21 mouse cellular contexts compared by ENCODE assay signal in the genomic region with DNA sequence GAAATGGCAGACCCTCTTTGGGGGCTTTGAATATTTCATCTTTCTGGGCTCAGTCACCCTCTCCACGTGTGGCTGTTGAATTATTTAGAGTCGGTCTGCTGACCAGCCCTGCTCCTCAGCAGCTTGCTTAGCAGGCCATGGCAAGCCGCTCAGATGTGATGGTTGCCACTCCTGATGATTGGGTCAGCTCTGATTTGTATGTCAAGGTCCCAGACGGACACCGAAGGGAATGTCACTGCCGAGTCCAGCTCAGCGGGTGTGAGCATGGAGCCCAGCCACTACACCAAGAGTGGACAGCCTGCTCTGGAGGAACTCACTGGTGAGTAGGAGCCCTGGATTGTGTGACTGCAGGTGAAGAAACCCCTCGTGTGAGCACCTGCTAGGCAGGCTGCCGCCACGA.
A peak's percentile ranks its signal among the peaks of the same experiment; 100 is the strongest.
DNase-seq lines count a peak whose midpoint lies in the region; ATAC-seq and TF ChIP-seq lines count a peak whose summit lies in the region.
"Had no signal": no experiment of that assay in that cellular context is flagged by ENCODE, and none has a peak within 500 bp of the region (broad histone marks: within the 10 kb centered on the region; RNA-seq: fewer than 3 reads in every experiment).

No protein-coding gene starts in this region.

- no peak overlapping the region for H3K4me2 ChIP-seq in midbrain, embryonic 12.5 days (replicated peaks)
- H3K4me2 ChIP-seq in midbrain, postnatal 0 days (ENCODE audit: low read depth, low read length, poor library complexity, severe bottlenecking) = no peak overlapping the region
- H3K4me2 ChIP-seq in liver, embryonic 15.5 days = peak overlapping the region; percentile 13
- H3K4me2 ChIP-seq in midbrain, embryonic 15.5 days = no peak overlapping the region
- H3K4me2 ChIP-seq: embryonic facial prominence, embryonic 13.5 days; forebrain, embryonic 13.5 days; heart, embryonic 12.5 days; hindbrain, embryonic 12.5 days had no signal

- H3K27me3 ChIP-seq in midbrain, embryonic 12.5 days = no peaks in the 10 kb centered on the region
- no peaks in the 10 kb centered on the region for H3K27me3 ChIP-seq in midbrain, postnatal 0 days (ENCODE audit: insufficient read depth, low read length)
- no peaks in the 10 kb centered on the region for H3K27me3 ChIP-seq in liver, embryonic 15.5 days
- H3K27me3 ChIP-seq in midbrain, embryonic 15.5 days (replicated peaks) = no peaks in the 10 kb centered on the region
- H3K27me3 ChIP-seq: heart, embryonic 12.5 days; hindbrain, embryonic 12.5 days; Patski had no signal

- H3K9me3 ChIP-seq in midbrain, embryonic 12.5 days = no peaks in the 10 kb centered on the region
- no peaks in the 10 kb centered on the region for H3K9me3 ChIP-seq in midbrain, postnatal 0 days (ENCODE audit: low read length)
- no peaks in the 10 kb centered on the region for H3K9me3 ChIP-seq in liver, embryonic 15.5 days (replicated peaks)
- H3K9me3 ChIP-seq in midbrain, embryonic 15.5 days = no peaks in the 10 kb centered on the region
- H3K9me3 ChIP-seq: embryonic facial prominence, embryonic 13.5 days; forebrain, embryonic 13.5 days; heart, embryonic 12.5 days; hindbrain, embryonic 12.5 days had no signal

- TF ChIP-seq CTCF in midbrain, postnatal 0 days (IDR thresholded peaks at IDR 0.05) = no peak

- intact Hi-C loops in heart, postnatal 10 days (cut with DNase I) = no loop called here

- 80% methylated on average over 10 of the region's 10 CpGs for WGBS in midbrain, embryonic 12.5 days
- 71% methylated on average over 10 of the region's 10 CpGs for WGBS in midbrain, postnatal 0 days
- 64% methylated on average over 10 of the region's 10 CpGs for WGBS in liver, embryonic 15.5 days (ENCODE audit: insufficient replicate concordance)
- WGBS in midbrain, embryonic 15.5 days = 70% methylated on average over 10 of the region's 10 CpGs

- H3K36me3 ChIP-seq in midbrain, embryonic 12.5 days = peaks cover 15% of the 10 kb centered on the region
- H3K36me3 ChIP-seq in midbrain, postnatal 0 days (ENCODE audit: insufficient read depth, low read length) = peaks cover 8% of the 10 kb centered on the region
- H3K36me3 ChIP-seq in liver, embryonic 15.5 days (replicated peaks) = no peaks in the 10 kb centered on the region
- 0 out of 2 replicates have a peak, but pooled peaks cover 5% of the 10 kb centered on the region for H3K36me3 ChIP-seq in midbrain, embryonic 15.5 days (replicated peaks)

- no peak for ATAC-seq in midbrain, embryonic 12.5 days (ENCODE audit: low FRiP score, low read depth)
- no peak for ATAC-seq in midbrain, postnatal 0 days (ENCODE audit: low FRiP score)
- no peak for ATAC-seq in liver, embryonic 15.5 days (ENCODE audit: insufficient read depth)
- ATAC-seq in midbrain, embryonic 15.5 days (replicated peaks) = peak; percentile 19; the same call in 1 of the 2 replicates
- ATAC-seq: activated CD4-positive, CD25-positive, alpha-beta regulatory T cell, adult 4 months; forebrain, embryonic 13.5 days; forebrain, postnatal 0 days; hindbrain, postnatal 0 days; Patski had no signal

- no peak overlapping the region for H3K4me3 ChIP-seq in midbrain, embryonic 12.5 days
- H3K4me3 ChIP-seq in midbrain, postnatal 0 days (ENCODE audit: low read depth, low read length) = no peak overlapping the region
- H3K4me3 ChIP-seq in liver, embryonic 15.5 days (replicated peaks) = no peak overlapping the region
- no peak overlapping the region for H3K4me3 ChIP-seq in midbrain, embryonic 15.5 days
- H3K4me3 ChIP-seq: embryonic facial prominence, embryonic 13.5 days; forebrain, embryonic 13.5 days; heart, embryonic 12.5 days; hindbrain, embryonic 12.5 days had no signal

- H3K9ac ChIP-seq in midbrain, embryonic 12.5 days (replicated peaks) = no peak overlapping the region
- no peak overlapping the region for H3K9ac ChIP-seq in midbrain, postnatal 0 days (replicated peaks; ENCODE audit: low read length, poor library complexity, severe bottlenecking)
- H3K9ac ChIP-seq in liver, embryonic 15.5 days = no peak overlapping the region
- H3K9ac ChIP-seq in midbrain, embryonic 15.5 days = no peak overlapping the region
- H3K9ac ChIP-seq: embryonic facial prominence, embryonic 13.5 days; forebrain, embryonic 13.5 days; forebrain, postnatal 0 days; heart, embryonic 12.5 days; hindbrain, embryonic 12.5 days had no signal

- peak; percentile 76 for DNase-seq in heart, adult 11 months
- no peak for DNase-seq in heart, postnatal 10 days
- DNase-seq in midbrain, postnatal 0 days (ENCODE audit: low spot score) = no peak
- DNase-seq in left cerebral cortex, adult 8-10 months (ENCODE audit: low spot score in 2 of 2) = no peak
- DNase-seq: adrenal gland, adult 8-10 months; cerebellum, adult 11-12 months; cerebellum, adult 9-10 months; cerebellum, postnatal 25 days; forebrain, postnatal 0 days; gastrocnemius, postnatal 14 days; heart, postnatal 36 days had no signal

- no peaks in the 10 kb centered on the region for H3K4me1 ChIP-seq in midbrain, embryonic 12.5 days
- no peaks in the 10 kb centered on the region for H3K4me1 ChIP-seq in midbrain, postnatal 0 days (ENCODE audit: insufficient read depth, low read length)
- H3K4me1 ChIP-seq in liver, embryonic 15.5 days (replicated peaks) = no peaks in the 10 kb centered on the region; the same call in 1 of the 2 replicates
- H3K4me1 ChIP-seq in midbrain, embryonic 15.5 days = peaks cover 6% of the 10 kb centered on the region; the same call in 1 of the 2 replicates
- H3K4me1 ChIP-seq: forebrain, embryonic 13.5 days had no signal

- H3K27ac ChIP-seq in midbrain, embryonic 12.5 days (replicated peaks) = 0 out of 2 replicates have a peak overlapping the region, but pooled peaks have one; percentile 20
- H3K27ac ChIP-seq in midbrain, postnatal 0 days (ENCODE audit: low read depth, low read length) = no peak overlapping the region
- peak overlapping the region; percentile 45; the same call in 1 of the 2 replicates for H3K27ac ChIP-seq in liver, embryonic 15.5 days (replicated peaks)
- H3K27ac ChIP-seq in midbrain, embryonic 15.5 days = peak overlapping the region; percentile 6; the same call in 1 of the 2 replicates
- H3K27ac ChIP-seq: embryonic facial prominence, embryonic 13.5 days; forebrain, embryonic 13.5 days; hindbrain, embryonic 12.5 days; hindbrain, postnatal 0 days had no signal
